Mouse (Mus musculus) liver, adult 2 months (tissue): ENCODE data around the gene Dtx4.

ENCODE experiments used
- CTCF ChIP-seq: fragments of 200-500 bp; IDR thresholded peaks from 2 replicates; pipeline ENCODE4 v1.5.1; 2011; ENCODE audit warnings: low read depth, low read length, control low read depth
- POLR2A ChIP-seq: fragments of 200-500 bp; IDR thresholded peaks from 2 replicates; pipeline ENCODE4 v1.6.1; 2011; ENCODE audit warnings: low read length, control low read depth; ENCODE audit not compliant: insufficient read depth; ENCODE audit errors: extremely low read depth

- TF ChIP-seq CTCF = no peak
- TF ChIP-seq POLR2A = no peak
These were observed 65.3 kb downstream of the Dtx4 start for GRCm38 (mm10) chr19:12435750-12436524.
